Mouse (Mus musculus): ENCODE measurements around the gene Shisa5. TPM values are rescaled to one million over a fixed set of nuclear protein-coding genes. Genes with fewer than 3 reads are reported as not detected.
A peak's percentile ranks its signal among the peaks of the same experiment; 100 is the strongest.

Shisa5 gene
- polyA plus RNA-seq, 1 experiment from 2014 or later, result 29.9 TPM

GRCm38 (mm10) chr9:109098969-109099368, 60.6 kb downstream of the Shisa5 start:
- H3K4me2 ChIP-seq, result peak overlapping the region; percentile 77
- H3K36me3 ChIP-seq (ENCODE audit: control insufficient read depth, insufficient read depth, low read length), result peaks cover 20% of the 10 kb centered on the region
- DNase-seq (ENCODE audit: low spot score, missing footprints) (no peak), ATAC-seq (ENCODE audit: low FRiP score) (no peak)
- no peaks in the 10 kb centered on the region for H3K27me3 ChIP-seq (ENCODE audit: control insufficient read depth, insufficient read depth, low read length)
- peak overlapping the region; percentile 33; the same call in 1 of the 2 replicates for H3K9ac ChIP-seq (ENCODE audit: low read length)
- WGBS, result 62% methylated on average over 6 of the region's 6 CpGs
- no peak overlapping the region for H3K27ac ChIP-seq (ENCODE audit: low read depth, low read length)
- peaks cover 33% of the 10 kb centered on the region for H3K4me1 ChIP-seq (ENCODE audit: control insufficient read depth, insufficient read depth, low read length)
- H3K4me3 ChIP-seq (ENCODE audit: low read depth, low read length), result no peak overlapping the region
- no peaks in the 10 kb centered on the region for H3K9me3 ChIP-seq (ENCODE audit: control insufficient read depth, low read length)

- ATAC-seq (ENCODE audit: low FRiP score), result no peak
- Histone ChIP-seq H3K4me1 (ENCODE audit: control insufficient read depth, insufficient read depth, low read length) (peaks cover 25% of the 10 kb centered on the region), H3K9me3 (ENCODE audit: control insufficient read depth, low read length) (no peaks in the 10 kb centered on the region), H3K4me3 (ENCODE audit: low read depth, low read length) (no peak overlapping the region), H3K27ac (ENCODE audit: low read depth, low read length) (no peak overlapping the region), H3K27me3 (ENCODE audit: control insufficient read depth, insufficient read depth, low read length) (no peaks in the 10 kb centered on the region), H3K9ac (ENCODE audit: low read length) (no peak overlapping the region), H3K4me2 (no peak overlapping the region), H3K36me3 (ENCODE audit: control insufficient read depth, insufficient read depth, low read length) (peaks cover 28% of the 10 kb centered on the region)
- no peak for DNase-seq (ENCODE audit: low spot score, missing footprints)
- 92% methylated on average over 20 of the region's 20 CpGs for WGBS
These were observed 62.1 kb downstream of the Shisa5 start for GRCm38 (mm10) chr9:109100307-109100928.

- Histone ChIP-seq H3K4me3 (ENCODE audit: low read depth, low read length) (no peak overlapping the region), H3K9me3 (ENCODE audit: control insufficient read depth, low read length) (no peaks in the 10 kb centered on the region), H3K4me2 (no peak overlapping the region), H3K4me1 (ENCODE audit: control insufficient read depth, insufficient read depth, low read length) (peaks cover 25% of the 10 kb centered on the region), H3K36me3 (ENCODE audit: control insufficient read depth, insufficient read depth, low read length) (peaks cover 43% of the 10 kb centered on the region), H3K27ac (ENCODE audit: low read depth, low read length) (no peak overlapping the region), H3K9ac (ENCODE audit: low read length) (no peak overlapping the region), H3K27me3 (ENCODE audit: control insufficient read depth, insufficient read depth, low read length) (no peaks in the 10 kb centered on the region)
- ATAC-seq (ENCODE audit: low FRiP score) (no peak), DNase-seq (ENCODE audit: low spot score, missing footprints) (no peak)
- WGBS, result 91% methylated on average over 5 of the region's 5 CpGs
These were observed 63.6 kb downstream of the Shisa5 start for GRCm38 (mm10) chr9:109101933-109102445.

- H3K4me2 ChIP-seq, result no peak overlapping the region
- DNase-seq (ENCODE audit: low spot score, missing footprints) (no peak), ATAC-seq (ENCODE audit: low FRiP score) (no peak)
- no peaks in the 10 kb centered on the region for H3K27me3 ChIP-seq (ENCODE audit: control insufficient read depth, insufficient read depth, low read length)
- no peak overlapping the region for H3K9ac ChIP-seq (ENCODE audit: low read length)
- H3K4me3 ChIP-seq (ENCODE audit: low read depth, low read length), result no peak overlapping the region
- 89% methylated on average over 3 of the region's 3 CpGs for WGBS
- peaks cover 19% of the 10 kb centered on the region for H3K4me1 ChIP-seq (ENCODE audit: control insufficient read depth, insufficient read depth, low read length)
- H3K27ac ChIP-seq (ENCODE audit: low read depth, low read length), result no peak overlapping the region
- H3K9me3 ChIP-seq (ENCODE audit: control insufficient read depth, low read length), result no peaks in the 10 kb centered on the region
- peaks cover 45% of the 10 kb centered on the region for H3K36me3 ChIP-seq (ENCODE audit: control insufficient read depth, insufficient read depth, low read length)
These were observed 64.2 kb downstream of the Shisa5 start for GRCm38 (mm10) chr9:109102541-109102940.

GRCm38 (mm10) chr9:109103250-109103649, 64.9 kb downstream of the Shisa5 start:
- Histone ChIP-seq H3K4me3 (ENCODE audit: low read depth, low read length) (no peak overlapping the region), H3K9me3 (ENCODE audit: control insufficient read depth, low read length) (no peaks in the 10 kb centered on the region), H3K36me3 (ENCODE audit: control insufficient read depth, insufficient read depth, low read length) (peaks cover 50% of the 10 kb centered on the region), H3K27me3 (ENCODE audit: control insufficient read depth, insufficient read depth, low read length) (no peaks in the 10 kb centered on the region), H3K27ac (ENCODE audit: low read depth, low read length) (no peak overlapping the region), H3K4me2 (no peak overlapping the region), H3K9ac (ENCODE audit: low read length) (no peak overlapping the region), H3K4me1 (ENCODE audit: control insufficient read depth, insufficient read depth, low read length) (peaks cover 12% of the 10 kb centered on the region)
- WGBS, result 73% methylated on average over 7 of the region's 7 CpGs
- ATAC-seq (ENCODE audit: low FRiP score) (no peak), DNase-seq (ENCODE audit: low spot score, missing footprints) (no peak)

- no peak for ATAC-seq (ENCODE audit: low FRiP score)
These were observed 65.7 kb downstream of the Shisa5 start for GRCm38 (mm10) chr9:109104083-109104482.

GRCm38 (mm10) chr9:109105011-109105410, 66.6 kb downstream of the Shisa5 start:
- Histone ChIP-seq H3K27ac (ENCODE audit: low read depth, low read length) (no peak overlapping the region), H3K36me3 (ENCODE audit: control insufficient read depth, insufficient read depth, low read length) (peaks cover 52% of the 10 kb centered on the region), H3K4me2 (no peak overlapping the region), H3K4me3 (ENCODE audit: low read depth, low read length) (no peak overlapping the region), H3K27me3 (ENCODE audit: control insufficient read depth, insufficient read depth, low read length) (no peaks in the 10 kb centered on the region), H3K9ac (ENCODE audit: low read length) (no peak overlapping the region), H3K9me3 (ENCODE audit: control insufficient read depth, low read length) (no peaks in the 10 kb centered on the region), H3K4me1 (ENCODE audit: control insufficient read depth, insufficient read depth, low read length) (no peaks in the 10 kb centered on the region)
- 82% methylated on average over 12 of the region's 12 CpGs for WGBS
- ATAC-seq (ENCODE audit: low FRiP score), result no peak
- DNase-seq (ENCODE audit: low spot score, missing footprints), result no peak

More at GRCm38 (mm10) chr9:109104083-109104482, 65.7 kb downstream of the Shisa5 start:
- no peaks in the 10 kb centered on the region for H3K9me3 ChIP-seq (ENCODE audit: control insufficient read depth, low read length)
- DNase-seq (ENCODE audit: low spot score, missing footprints), result no peak
- H3K4me1 ChIP-seq (ENCODE audit: control insufficient read depth, insufficient read depth, low read length), result peaks cover 4% of the 10 kb centered on the region
- H3K36me3 ChIP-seq (ENCODE audit: control insufficient read depth, insufficient read depth, low read length), result peaks cover 55% of the 10 kb centered on the region
- H3K27ac ChIP-seq (ENCODE audit: low read depth, low read length), result no peak overlapping the region
- H3K27me3 ChIP-seq (ENCODE audit: control insufficient read depth, insufficient read depth, low read length), result no peaks in the 10 kb centered on the region
- no peak overlapping the region for H3K9ac ChIP-seq (ENCODE audit: low read length)
- no peak overlapping the region for H3K4me3 ChIP-seq (ENCODE audit: low read depth, low read length)
- no peak overlapping the region for H3K4me2 ChIP-seq
- 81% methylated on average over 9 of the region's 9 CpGs for WGBS

GRCm38 (mm10) chr9:109105648-109106047, 67.3 kb downstream of the Shisa5 start:
- Histone ChIP-seq H3K9ac (ENCODE audit: low read length) (no peak overlapping the region), H3K36me3 (ENCODE audit: control insufficient read depth, insufficient read depth, low read length) (peaks cover 55% of the 10 kb centered on the region), H3K4me1 (ENCODE audit: control insufficient read depth, insufficient read depth, low read length) (no peaks in the 10 kb centered on the region), H3K9me3 (ENCODE audit: control insufficient read depth, low read length) (no peaks in the 10 kb centered on the region), H3K27ac (ENCODE audit: low read depth, low read length) (no peak overlapping the region), H3K4me2 (no peak overlapping the region), H3K27me3 (ENCODE audit: control insufficient read depth, insufficient read depth, low read length) (no peaks in the 10 kb centered on the region), H3K4me3 (ENCODE audit: low read depth, low read length) (no peak overlapping the region)
- WGBS, result 96% methylated on average over 12 of the region's 12 CpGs
- no peak for DNase-seq (ENCODE audit: low spot score, missing footprints)
- no peak for ATAC-seq (ENCODE audit: low FRiP score)

GRCm38 (mm10) chr9:109107341-109107740, 69.0 kb downstream of the Shisa5 start:
- ATAC-seq (ENCODE audit: low FRiP score), result no peak
- Histone ChIP-seq H3K4me2 (no peak overlapping the region), H3K9me3 (ENCODE audit: control insufficient read depth, low read length) (no peaks in the 10 kb centered on the region), H3K9ac (ENCODE audit: low read length) (no peak overlapping the region), H3K27me3 (ENCODE audit: control insufficient read depth, insufficient read depth, low read length) (no peaks in the 10 kb centered on the region), H3K27ac (ENCODE audit: low read depth, low read length) (no peak overlapping the region), H3K4me3 (ENCODE audit: low read depth, low read length) (no peak overlapping the region), H3K4me1 (ENCODE audit: control insufficient read depth, insufficient read depth, low read length) (no peaks in the 10 kb centered on the region), H3K36me3 (ENCODE audit: control insufficient read depth, insufficient read depth, low read length) (peaks cover 67% of the 10 kb centered on the region)
- WGBS, result 92% methylated on average over 6 of the region's 6 CpGs
- DNase-seq (ENCODE audit: low spot score, missing footprints), result no peak

All from midbrain, embryonic 11.5 days (tissue).